Mouse (Mus musculus): ENCODE measurements around the gene Zxdc.

The Zxdc gene

DNA sequence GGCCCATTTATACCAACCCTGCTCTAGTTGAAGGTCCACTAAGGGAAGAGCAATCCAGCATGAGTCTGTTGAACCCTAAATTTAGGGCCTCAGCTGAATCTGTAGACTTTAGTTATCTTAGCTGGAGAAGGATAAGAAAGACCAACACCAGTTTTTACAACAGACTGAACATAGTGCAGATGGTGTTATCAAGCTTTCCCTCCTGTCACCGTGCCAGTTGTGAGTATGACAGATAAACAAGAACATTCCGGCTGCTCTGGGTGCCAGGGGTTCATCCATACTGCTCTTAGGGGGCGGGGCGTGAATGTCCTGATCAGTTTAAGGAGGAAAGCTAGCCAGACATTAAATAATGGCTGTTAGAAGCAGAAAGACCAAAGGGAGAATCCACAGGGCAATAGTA lies 5.4 kb downstream of the Zxdc start:
- DNase-seq (ENCODE audit: low read depth, low spot score), result no peak

- DNase-seq (ENCODE audit: low read depth, low spot score), result no peak
These were observed 8.4 kb downstream of the Zxdc start for GRCm38 (mm10) chr6:90377708-90378107.

DNA sequence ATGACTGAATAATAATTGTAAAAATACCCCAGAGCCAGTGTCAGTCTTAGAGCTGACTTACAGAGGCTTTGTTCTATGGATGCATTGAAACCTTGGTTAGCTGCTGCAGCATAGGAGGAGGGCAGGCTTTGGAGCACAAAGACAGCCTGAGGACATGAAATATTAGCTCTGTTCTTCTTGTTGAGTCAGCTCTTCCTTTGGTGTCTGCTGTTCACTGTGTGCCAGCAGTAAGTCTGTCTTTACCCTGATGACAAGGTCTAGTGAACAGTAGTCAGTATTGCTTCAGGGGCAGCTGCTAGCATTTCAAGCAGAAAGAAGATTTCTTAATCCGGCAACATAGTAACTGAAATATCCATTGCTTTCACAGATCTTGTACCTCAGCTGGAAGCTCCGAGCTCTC lies 12.2 kb downstream of the Zxdc start:
- DNase-seq (ENCODE audit: low read depth, low spot score), result peak; percentile 65

- DNase-seq (ENCODE audit: low read depth, low spot score), result no peak
These were observed 21.3 kb downstream of the Zxdc start for GRCm38 (mm10) chr6:90390629-90391028.

DNA sequence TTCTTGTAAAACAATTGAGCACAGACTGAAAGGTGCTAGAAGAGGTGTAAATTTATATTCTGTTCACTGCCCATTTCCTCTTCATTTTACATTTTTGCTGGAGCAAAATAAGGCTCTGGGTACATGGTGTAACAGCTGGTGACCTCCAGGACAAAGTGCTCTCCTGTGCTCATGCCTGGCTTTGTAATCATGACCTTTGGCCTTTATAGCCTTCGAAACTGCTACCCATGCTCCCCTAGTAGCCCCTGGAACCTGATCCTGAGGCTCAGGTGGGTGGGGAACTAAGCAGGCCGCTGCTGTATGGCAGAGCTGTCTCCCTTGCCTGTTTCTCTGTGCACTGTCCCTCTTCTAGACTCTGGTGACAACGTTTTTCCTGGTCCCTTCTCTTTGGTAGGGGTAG lies 24.7 kb downstream of the Zxdc start:
- DNase-seq (ENCODE audit: low read depth, low spot score), result no peak

- no peak for DNase-seq (ENCODE audit: low read depth, low spot score)
These were observed 26.5 kb downstream of the Zxdc start for GRCm38 (mm10) chr6:90395751-90396150.

GRCm38 (mm10) chr6:90397291-90397690 lies 28.0 kb downstream of the Zxdc start:
- DNase-seq (ENCODE audit: low read depth, low spot score), result no peak

DNA sequence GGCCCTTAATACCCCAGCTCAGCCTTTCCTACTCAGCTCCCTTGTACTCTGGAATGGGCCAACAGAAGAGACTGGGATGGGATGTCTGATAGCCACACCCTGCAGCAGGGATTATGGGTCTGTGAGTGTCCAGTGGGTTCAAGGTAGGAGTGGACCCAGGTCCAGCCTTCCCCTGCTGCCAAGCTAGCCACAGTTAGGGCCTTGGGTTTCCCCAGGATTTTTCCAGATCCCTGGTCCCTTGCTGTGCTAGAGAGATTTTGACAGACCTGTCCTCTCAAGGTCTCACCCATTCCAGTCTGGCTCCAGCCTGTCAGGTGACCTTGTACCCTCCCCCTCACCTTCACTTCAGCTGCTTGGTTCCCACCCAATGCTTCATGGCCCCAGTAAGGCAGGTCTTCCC lies 39.3 kb downstream of the Zxdc start:
- no peak for DNase-seq (ENCODE audit: low read depth, low spot score)

- no peak for DNase-seq (ENCODE audit: low read depth, low spot score)
These were observed 41.7 kb downstream of the Zxdc start for GRCm38 (mm10) chr6:90410972-90411371.

GRCm38 (mm10) chr6:90411926-90412325 lies 42.6 kb downstream of the Zxdc start:
- DNase-seq (ENCODE audit: low read depth, low spot score), result no peak

- peak; percentile 62 for DNase-seq (ENCODE audit: low read depth, low spot score)
These were observed 53.3 kb downstream of the Zxdc start for GRCm38 (mm10) chr6:90422565-90422964.

DNA sequence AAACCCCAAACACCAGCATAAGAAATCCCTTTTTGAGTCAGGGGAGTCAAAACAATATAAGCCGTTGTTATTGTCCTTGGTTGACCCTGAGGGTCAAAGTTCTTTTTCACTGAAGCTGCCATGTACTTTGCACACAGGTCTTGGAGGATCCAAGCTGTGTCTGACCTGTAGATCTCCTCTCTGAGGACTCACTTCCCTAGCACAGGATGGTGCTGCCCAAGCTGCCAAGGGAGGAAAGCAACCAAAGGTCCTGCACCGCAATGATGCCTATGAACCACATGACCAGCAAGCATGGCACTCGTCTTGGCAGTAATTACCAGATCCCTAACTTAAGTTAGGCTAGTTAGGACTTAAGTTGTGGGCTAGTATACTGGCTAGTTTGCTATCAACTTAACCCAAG lies 56.1 kb downstream of the Zxdc start:
- no peak for DNase-seq (ENCODE audit: low read depth, low spot score)

DNA sequence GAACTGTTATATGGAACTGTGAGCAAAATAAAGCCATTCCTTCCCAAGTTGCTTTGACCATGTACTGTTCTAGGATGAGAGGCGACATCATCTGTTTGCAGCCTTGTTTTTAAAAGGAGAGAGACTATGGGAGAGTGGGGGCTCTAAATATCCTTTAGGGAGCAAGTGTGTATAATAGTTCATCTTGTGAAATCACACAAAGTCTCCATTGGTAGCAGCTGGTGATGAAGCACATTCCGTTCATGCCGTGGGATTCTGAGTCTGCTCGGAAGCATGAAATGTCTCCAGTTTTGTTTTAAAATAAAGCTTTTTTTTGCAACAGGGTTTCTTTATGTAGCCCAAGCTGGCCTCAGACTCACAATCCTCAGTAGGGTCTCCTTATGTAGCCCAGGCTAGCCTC lies 56.7 kb downstream of the Zxdc start:
- peak; percentile 72 for DNase-seq (ENCODE audit: low read depth, low spot score)

DNA sequence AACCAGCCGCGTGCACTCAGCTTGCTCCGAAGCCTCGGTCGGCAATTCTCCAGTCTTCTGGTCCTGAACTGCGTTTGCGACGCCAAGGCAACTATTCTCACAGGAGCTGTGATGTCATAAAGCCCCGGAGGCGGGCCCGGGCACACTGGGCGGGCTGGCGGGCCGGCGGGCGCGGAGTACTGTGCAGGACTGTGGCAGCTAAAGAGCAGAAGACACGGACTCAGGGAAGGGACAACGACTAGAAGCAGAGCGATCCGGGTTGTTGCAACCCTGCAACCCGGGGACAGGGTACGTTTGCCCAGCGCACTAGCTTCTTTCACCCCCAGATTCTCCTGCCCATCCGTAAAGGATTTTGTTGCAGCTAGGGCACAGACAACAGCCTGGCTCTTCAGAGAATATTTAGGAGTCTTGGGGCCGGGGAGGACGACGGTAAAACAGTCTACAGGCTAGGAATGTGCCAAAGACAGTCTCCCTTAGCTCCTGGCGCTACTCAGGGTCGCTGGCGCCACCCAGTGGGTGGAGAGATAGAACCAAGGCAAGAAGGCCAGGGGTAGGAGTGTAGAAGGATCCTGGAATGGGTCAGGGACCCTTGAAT lies 59.2 kb downstream of the Zxdc start, which contains the start of gene Cfap100:
Gene Cfap100 (minus strand): TSS at position 418 of the 595 bp plus-strand sequence.
- DNase-seq (ENCODE audit: low read depth, low spot score), result peak; percentile 84

DNA sequence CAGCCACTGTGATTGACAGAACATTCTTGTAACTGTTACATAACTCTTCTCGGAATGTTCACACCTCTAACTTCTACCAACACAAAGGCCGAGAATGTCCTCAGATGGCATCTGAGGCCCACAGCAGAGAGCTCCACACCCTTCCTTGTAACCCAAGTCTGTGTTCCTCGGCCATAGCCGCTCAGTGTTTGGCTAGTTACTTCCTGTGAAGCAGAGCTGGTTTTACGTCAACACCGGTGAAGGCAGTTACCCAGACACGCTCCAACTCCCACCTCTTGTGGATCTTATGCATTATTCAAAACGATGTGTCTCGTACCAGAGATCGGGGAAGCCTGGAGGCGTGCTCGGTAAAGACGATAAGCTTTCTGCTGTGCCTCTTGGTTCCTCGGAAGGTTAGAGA lies 60.6 kb downstream of the Zxdc start:
- DNase-seq (ENCODE audit: low read depth, low spot score), result no peak

GRCm38 (mm10) chr6:90431487-90431886 lies 62.2 kb downstream of the Zxdc start:
- no peak for DNase-seq (ENCODE audit: low read depth, low spot score)

GRCm38 (mm10) chr6:90434687-90435086 lies 65.4 kb downstream of the Zxdc start:
- no peak for DNase-seq (ENCODE audit: low read depth, low spot score)

DNA sequence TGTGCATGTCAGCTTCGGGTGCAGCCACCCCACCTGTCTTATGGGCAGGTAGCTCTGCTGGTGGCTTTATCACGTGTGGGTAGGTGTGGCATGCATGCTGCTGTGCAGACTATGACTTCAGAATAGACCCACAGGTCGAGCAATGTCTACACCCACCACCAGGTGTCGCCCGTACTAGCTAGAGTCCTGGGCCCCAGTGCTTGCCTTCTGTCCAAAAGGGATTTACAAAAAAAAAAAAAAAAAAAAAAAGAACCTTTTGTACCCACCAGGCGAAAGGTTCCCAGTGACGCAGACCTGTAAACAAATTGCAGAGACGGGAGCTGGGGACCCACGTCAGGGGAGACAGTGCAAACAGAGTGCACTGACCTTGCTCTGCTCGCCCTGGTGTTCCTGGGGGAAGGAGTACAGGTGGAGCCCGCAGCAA lies 65.9 kb downstream of the Zxdc start:
- peak; percentile 85 for DNase-seq (ENCODE audit: low read depth, low spot score)

DNA sequence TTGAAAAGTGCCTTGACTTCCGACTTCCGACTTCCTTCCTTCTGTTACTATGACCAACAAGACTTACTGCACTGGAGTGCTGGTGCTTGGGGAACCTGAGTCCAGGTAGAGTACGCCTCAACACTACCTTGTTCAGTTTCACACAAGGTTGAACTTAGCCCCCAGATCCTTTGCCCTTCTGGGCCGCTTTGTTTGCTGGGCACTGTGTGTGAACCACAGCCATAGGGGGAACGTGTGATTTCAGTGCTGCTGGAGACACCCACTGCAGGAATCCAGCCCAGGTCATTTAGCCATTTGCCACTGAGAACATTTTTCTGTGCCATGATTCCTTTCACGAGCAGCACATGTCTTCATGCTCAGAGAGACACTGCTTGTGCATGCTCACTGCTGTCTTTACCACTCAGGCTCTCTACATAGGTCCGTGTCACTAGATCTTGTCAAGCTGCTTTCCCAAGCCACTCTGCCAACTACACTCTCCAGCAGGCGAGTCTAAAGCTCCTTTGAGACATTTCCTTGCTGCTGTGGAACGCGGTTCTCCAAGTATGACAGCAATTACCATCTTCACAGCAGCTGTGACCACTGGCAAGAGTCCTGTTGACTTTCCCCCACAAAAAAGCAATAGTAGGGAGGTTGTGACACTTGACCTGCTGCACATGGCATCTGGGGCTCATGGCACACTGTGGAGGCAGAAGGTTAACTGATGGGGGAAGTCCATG lies 67.1 kb downstream of the Zxdc start:
- no peak for DNase-seq (ENCODE audit: low read depth, low spot score)

- no peak for DNase-seq (ENCODE audit: low read depth, low spot score)
These were observed 67.7 kb downstream of the Zxdc start for GRCm38 (mm10) chr6:90437041-90437440.

DNA sequence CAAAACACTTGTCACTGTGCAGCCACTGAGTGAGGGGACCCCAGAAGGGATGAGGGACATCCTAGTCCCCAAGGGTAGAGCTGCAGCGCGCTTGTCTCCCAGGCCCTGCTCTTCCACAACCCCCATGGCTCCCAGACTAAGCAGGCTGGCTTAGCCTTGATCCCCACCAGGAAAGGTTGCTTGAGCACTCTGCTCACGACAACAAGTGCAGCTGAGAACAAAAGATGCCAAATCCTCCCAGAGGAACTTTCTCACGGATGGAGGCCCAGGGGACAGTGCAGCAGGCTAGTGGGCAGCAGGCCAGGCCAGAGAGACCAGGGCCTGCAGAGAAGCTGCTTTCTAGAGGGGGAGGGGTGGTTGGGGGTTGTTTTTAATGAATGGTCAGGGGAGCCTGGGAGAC lies 77.6 kb downstream of the Zxdc start:
- DNase-seq (ENCODE audit: low read depth, low spot score), result no peak

GRCm38 (mm10) chr6:90450179-90450578 lies 80.9 kb downstream of the Zxdc start:
- DNase-seq (ENCODE audit: low read depth, low spot score), result peak; percentile 73

DNA sequence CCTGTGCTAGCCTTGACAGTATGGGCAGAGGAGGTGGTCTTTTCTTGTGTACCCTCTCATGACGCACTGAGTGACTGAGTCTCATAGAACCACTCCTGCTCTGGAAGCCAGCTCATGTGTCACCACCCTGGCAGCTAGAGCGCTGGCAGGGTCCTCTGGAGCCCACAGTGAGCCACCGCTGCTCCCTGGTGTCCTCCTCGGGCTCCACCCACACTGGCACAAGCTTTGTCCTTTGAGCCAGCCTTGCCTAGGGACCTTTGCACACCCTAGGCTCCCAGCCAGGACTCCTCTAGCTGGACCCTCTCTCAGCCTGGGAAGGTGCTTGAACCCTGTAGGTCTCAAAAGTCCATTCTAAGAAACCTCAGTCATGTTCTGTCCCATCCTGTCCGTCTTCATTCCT lies 81.4 kb downstream of the Zxdc start:
- DNase-seq (ENCODE audit: low read depth, low spot score), result no peak
